Mouse (Mus musculus) liver, embryonic 16.5 days (tissue): ENCODE data around the gene Hoxa3. TPM values are rescaled to one million over a fixed set of nuclear protein-coding genes. Genes with fewer than 3 reads are reported as not detected.

Experiments
- ATAC-seq: fragments of 200-750 bp; cut with Nextera tagmentation; 2 replicates; pipeline ENCODE4 v1.8.0; 2017; ENCODE audit warnings: low read depth, mild to moderate bottlenecking, moderate number of reproducible peaks, moderate library complexity
- H3K27ac ChIP-seq: fragments of 300-500 bp; sonication (generic); 2 replicates; pipeline ENCODE4 v1.5.1; 2014; ENCODE audit warnings: mild to moderate bottlenecking, low read length
- H3K27me3 ChIP-seq: fragments of 300-500 bp; sonication (generic); 2 replicates; pipeline ENCODE4 v1.6.1; 2014; ENCODE audit warnings: low read depth, low read length, mixed read lengths; ENCODE audit not compliant: control insufficient read depth, insufficient read depth
- H3K36me3 ChIP-seq: fragments of 300-500 bp; sonication (generic); 2 replicates; pipeline ENCODE4 v1.6.1; 2014; ENCODE audit warnings: mild to moderate bottlenecking; ENCODE audit not compliant: control insufficient read depth, insufficient read depth
- H3K4me1 ChIP-seq: fragments of 300-500 bp; sonication (generic); 2 replicates; pipeline ENCODE4 v1.6.1; 2014; ENCODE audit warnings: low read depth, low read length, mixed read lengths; ENCODE audit not compliant: control insufficient read depth
- H3K4me2 ChIP-seq: fragments of 300-500 bp; sonication (generic); 2 replicates; pipeline ENCODE4 v1.6.1; 2014; ENCODE audit warnings: low read depth, low read length, mixed read lengths
- H3K4me3 ChIP-seq: fragments of 300-500 bp; sonication (generic); 2 replicates; pipeline ENCODE4 v1.5.1; 2014; ENCODE audit warnings: low read depth, mild to moderate bottlenecking, low read length
- H3K9ac ChIP-seq: fragments of 300-500 bp; sonication (generic); 2 replicates; pipeline ENCODE4 v1.6.1; 2014; ENCODE audit warnings: low read depth, low read length
- H3K9me3 ChIP-seq: fragments of 300-500 bp; sonication (generic); replicated peaks from 2 replicates; pipeline ENCODE4 v1.6.1; 2016; ENCODE audit warnings: low read length; ENCODE audit not compliant: control insufficient read depth
- WGBS: fragments of 180-500 bp; shearing (Covaris S2); extraction: QIAGEN DNeasy Blood & Tissue Kit; methylation state at CpG from one replicate; pipeline ENCODE4 v1.1.7; 2014; ENCODE audit not compliant: insufficient replicate concordance; 5-methylcytosine and 5-hydroxymethylcytosine counted together
- polyA plus RNA-seq: library from polyadenylated mRNA; unstranded; fragments of >200 nt; fragmentation: Nextera tagmentation; extraction: Ambion mirVana; gene quantifications from 2 replicates; pipeline ENCODE4 v1.2.1, GENCODE M21; 2015

Hoxa3 gene
- polyA plus RNA-seq, 1 experiment from 2014 or later: 0.27 TPM

DNA sequence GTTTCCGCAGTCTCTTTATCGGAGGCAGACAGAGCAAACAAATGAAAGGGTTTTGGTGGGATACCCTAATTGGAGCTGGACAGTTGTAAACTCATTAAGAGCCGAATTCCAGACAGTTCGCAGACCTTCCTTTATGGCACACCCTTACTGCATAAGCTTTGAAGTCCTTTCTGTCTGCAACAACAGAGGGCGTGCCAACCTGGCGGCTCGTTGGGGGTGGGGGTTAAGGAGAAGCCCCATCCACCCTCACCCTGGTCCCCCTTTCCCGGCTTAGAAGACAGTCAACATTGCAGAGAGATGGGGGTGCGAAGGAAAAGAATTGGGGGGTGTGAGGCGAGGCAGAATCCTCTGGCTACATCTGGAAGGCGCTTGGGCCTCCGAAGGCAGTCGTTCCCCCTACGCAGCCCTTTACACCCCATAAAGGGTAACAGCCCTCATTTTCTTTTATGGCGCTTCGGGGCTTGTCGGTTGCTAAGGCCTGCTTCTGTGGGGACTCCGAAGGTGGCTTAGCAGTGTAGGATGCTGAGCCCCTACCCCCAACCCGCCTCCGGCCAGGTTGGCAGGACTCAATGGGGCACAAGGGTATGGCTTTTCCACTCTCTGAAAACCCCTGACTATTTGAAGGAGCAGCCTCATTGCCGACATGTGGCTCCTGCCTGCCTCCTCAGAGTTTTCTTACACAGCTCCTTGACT is 9.0 kb upstream of the Hoxa3 start:
- no peak for ATAC-seq
- H3K9me3 ChIP-seq: no peaks in the 10 kb centered on the region
- peaks cover 100% of the 10 kb centered on the region for H3K27me3 ChIP-seq
- peak overlapping the region; percentile 56 for H3K4me3 ChIP-seq
- 14% methylated on average over 21 of the region's 21 CpGs for WGBS
- H3K4me1 ChIP-seq: peaks cover 3% of the 10 kb centered on the region
- no peaks in the 10 kb centered on the region for H3K36me3 ChIP-seq
- H3K27ac ChIP-seq: no peak overlapping the region
- H3K9ac ChIP-seq: no peak overlapping the region
- peak overlapping the region; percentile 66 for H3K4me2 ChIP-seq

DNA sequence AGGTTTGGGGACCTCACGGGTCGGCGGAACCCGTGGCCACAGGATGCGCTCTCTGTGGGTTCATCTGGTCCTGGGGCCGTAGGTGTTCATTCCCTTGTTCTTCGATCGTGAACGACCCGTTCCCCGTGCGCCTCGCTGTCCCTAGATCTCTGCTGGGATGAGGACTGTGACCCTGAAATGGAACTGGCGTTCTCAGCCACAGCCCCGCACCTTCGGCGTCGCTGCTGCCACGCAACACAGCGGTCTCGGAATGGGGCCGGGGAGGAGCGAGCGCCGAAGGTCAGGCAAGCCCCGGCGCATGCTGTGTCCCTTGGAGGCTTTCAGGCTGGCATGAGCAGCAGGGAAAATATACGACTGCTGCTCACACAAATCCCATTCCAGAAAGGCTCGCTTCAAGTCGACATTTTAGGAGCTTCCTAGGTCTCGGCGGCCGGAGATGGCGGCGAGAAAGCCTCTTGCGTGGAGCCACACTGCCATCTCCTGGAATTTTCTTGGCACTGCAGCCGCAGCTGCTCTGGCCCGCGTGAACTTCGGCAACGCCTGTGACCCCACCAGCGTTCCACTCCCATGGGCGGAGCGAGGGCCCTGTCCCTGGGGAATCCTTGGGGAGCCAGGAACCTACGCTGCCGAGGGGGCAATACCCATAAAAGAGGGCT is 8.3 kb upstream of the Hoxa3 start, which contains the start of gene Hoxa7:
Gene Hoxa7, minus strand, starts transcription at position 518 of the 656 bp plus-strand sequence.
- 1% methylated on average over 46 of the region's 46 CpGs for WGBS
- Histone ChIP-seq H3K36me3 (no peaks in the 10 kb centered on the region), H3K27me3 (peaks cover 100% of the 10 kb centered on the region), H3K9ac (no peak within 1 kb of the TSS), H3K4me1 (peaks cover 3% of the 10 kb centered on the region), H3K4me2 (peak within 1 kb of the TSS; percentile 66), H3K9me3 (no peaks in the 10 kb centered on the region), H3K27ac (no peak within 1 kb of the TSS), H3K4me3 (peak within 1 kb of the TSS; percentile 56)
- peak; percentile 13; the same call in 1 of the 2 replicates for ATAC-seq

DNA sequence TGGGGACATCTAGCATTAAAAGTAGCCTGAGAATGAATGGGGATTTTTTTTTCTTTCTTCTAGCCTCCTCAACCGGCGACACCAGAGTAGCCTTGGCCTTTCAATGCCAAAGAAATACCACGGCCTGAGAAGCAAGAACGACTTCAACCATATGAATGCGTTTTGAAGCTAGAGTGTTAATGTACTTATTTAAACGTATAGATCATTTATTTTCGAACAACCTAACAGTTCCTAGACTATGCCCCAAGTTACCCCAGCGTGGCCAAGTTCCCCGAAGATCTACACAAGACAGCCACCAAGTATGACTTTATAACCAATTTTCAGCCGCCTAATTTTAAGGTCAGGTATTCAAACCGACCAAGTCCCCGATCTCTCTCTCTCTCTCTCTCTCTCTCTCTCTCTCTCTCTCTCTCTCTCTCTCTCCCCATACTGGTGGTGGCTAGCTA is 7.8 kb upstream of the Hoxa3 start:
- no peak for ATAC-seq
- no peak overlapping the region for H3K27ac ChIP-seq
- peak overlapping the region; percentile 66; the same call in 1 of the 2 replicates for H3K4me2 ChIP-seq
- H3K4me1 ChIP-seq: peaks cover 3% of the 10 kb centered on the region
- no peak overlapping the region for H3K9ac ChIP-seq
- 5% methylated on average over 12 of the region's 12 CpGs for WGBS
- no peaks in the 10 kb centered on the region for H3K36me3 ChIP-seq
- H3K27me3 ChIP-seq: peaks cover 100% of the 10 kb centered on the region
- H3K9me3 ChIP-seq: no peaks in the 10 kb centered on the region
- H3K4me3 ChIP-seq: peak overlapping the region; percentile 56; the same call in 1 of the 2 replicates

DNA sequence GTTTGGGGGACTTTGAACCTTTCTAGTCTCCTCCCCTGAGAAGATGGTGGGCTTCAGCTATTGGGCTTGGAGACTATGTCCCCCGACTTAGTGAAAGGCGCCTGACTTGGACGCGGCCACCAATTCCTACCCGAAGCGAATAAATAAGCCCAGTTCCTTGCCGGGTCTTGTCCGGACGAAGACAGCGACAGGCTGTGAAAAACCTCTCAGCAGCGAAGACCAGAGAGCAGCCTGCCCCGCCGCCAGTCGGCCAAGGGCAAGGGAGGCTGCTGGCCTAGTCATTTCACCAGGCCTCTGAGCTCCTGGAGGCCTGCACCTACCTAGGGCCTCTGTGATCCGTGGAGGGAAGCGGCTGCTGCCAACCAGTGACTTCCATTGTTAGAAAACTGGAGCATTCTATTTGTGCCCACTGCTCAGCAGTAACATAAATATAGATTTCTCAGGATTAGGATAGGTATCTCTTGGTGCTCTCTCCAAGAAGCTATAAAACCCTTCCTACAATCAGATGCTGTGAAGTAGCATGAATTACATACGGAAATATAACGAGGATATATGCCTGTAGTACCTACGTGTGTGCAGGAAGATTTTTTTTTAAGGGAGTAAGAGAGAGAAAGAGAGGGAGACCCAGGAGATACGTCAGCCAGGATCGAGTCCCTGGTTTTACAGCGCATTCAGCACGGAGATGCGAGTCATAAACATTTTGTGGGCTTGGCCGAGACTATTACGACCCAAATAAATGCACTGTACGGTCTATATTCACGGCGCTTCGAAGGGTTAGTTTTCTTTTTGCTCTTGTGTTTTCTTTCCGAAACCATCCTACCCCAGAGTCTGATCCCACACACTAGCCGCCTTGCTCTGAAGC is 7.1 kb upstream of the Hoxa3 start:
- Histone ChIP-seq H3K27me3 (peaks cover 100% of the 10 kb centered on the region), H3K4me3 (peak overlapping the region; percentile 2; the same call in 1 of the 2 replicates), H3K4me2 (no peak overlapping the region), H3K9ac (no peak overlapping the region), H3K27ac (no peak overlapping the region), H3K36me3 (no peaks in the 10 kb centered on the region), H3K4me1 (peaks cover 3% of the 10 kb centered on the region), H3K9me3 (no peaks in the 10 kb centered on the region)
- 25% methylated on average over 32 of the region's 32 CpGs for WGBS
- ATAC-seq: no peak

DNA sequence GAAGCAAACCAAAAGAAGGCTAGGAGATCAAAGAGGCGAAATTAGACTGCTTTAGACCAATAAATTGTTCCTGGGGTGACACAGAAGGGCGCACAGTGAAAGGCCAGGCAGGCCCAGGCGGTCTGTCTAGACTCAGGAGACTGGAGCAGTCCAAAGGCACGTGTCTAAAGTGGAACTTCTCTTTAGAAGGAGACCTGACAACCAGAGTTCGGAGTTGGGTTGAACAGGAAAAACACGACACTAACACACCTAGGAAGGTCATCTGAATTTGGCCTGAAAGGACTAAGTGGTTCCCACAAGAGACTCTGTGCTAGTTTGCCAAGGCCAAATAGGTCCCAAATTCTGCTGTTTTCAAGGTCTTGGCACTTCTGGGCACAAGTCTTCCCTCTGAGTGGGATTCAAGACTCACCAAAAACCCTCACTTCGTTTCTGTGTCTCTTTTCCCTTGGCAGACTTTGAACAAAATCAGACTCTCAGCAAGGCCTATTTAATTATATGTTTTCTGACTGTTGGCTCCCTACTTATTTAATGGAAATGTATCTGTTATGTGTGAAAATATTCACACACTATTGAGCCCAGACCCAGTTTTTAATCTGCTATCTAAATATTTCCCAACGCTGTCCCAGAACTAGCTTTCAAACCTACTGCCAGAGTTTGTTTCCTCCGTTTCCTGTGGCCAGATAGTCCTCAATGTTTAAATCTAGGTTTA is 6.3 kb upstream of the Hoxa3 start:
- 46% methylated on average over 9 of the region's 9 CpGs for WGBS
- H3K27me3 ChIP-seq: peaks cover 100% of the 10 kb centered on the region
- H3K9me3 ChIP-seq: no peaks in the 10 kb centered on the region
- no peak for ATAC-seq
- H3K36me3 ChIP-seq: no peaks in the 10 kb centered on the region
- H3K9ac ChIP-seq: no peak overlapping the region
- no peak overlapping the region for H3K4me3 ChIP-seq
- H3K4me2 ChIP-seq: no peak overlapping the region
- peaks cover 3% of the 10 kb centered on the region for H3K4me1 ChIP-seq
- no peak overlapping the region for H3K27ac ChIP-seq

DNA sequence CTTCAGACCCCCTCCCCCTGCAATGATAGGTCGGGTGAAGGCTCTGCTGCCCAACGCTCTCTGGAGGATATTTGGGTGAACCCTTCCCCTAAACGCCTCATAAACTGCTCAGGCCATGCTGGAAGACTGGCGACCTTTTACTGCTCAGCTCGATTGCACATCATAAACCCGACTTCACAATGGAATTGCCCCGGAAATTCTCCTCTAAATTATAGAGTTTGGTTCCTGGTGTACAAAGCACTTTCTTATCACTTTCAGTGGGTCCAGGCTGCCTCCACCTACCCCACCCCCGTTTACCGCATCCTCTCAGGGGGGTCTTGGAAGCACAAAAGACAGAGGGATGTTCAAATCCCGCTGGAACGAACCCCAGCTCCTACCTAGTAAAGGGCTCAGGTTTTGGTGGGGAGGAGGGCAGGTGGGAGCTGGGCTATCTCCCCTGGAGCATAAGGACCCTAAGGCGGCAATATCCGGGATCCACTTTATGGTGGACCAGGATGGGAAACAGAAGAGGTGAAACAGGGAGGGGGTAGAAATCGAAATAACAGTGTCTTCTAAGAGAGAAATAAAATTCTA is 5.6 kb upstream of the Hoxa3 start:
- Histone ChIP-seq H3K9ac (no peak overlapping the region), H3K4me2 (no peak overlapping the region), H3K9me3 (no peaks in the 10 kb centered on the region), H3K4me1 (peaks cover 3% of the 10 kb centered on the region), H3K36me3 (no peaks in the 10 kb centered on the region), H3K4me3 (no peak overlapping the region), H3K27me3 (peaks cover 99% of the 10 kb centered on the region), H3K27ac (no peak overlapping the region)
- 30% methylated on average over 14 of the region's 14 CpGs for WGBS
- ATAC-seq: no peak

DNA sequence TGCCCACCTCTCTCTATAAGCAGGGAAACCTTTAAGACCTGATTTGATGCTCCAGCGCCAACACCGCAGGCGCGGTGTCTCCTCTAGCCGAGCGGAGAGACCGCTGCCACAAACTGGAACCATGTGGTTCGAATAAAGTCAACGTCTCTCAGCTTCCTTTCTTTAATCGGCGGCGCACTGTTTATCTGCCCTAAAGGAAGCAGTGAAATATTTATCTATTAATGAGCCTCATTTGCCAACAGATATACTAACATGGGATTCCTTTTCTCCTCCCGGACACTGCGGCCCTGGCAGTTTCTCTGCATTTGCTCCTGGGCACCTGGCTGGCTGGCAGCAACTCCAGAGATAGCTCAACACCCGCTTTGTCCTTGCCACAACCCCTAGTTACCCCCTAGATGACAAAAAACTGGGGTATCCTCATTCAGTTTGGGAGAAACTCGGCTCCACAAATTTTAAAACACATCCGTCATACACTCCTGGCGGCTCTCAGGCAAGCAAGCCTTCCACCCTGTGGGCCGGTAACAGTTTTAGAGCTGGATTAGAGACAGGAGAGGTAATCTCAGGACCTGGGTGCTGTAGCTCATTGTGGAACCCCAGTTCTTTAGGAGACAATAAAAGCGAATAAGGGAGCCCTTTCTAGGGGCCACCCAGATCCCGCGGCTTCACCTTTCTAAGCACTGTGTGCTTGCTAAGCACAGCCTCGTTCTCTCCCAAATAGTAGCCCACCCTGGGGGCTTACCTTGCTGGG is 4.9 kb upstream of the Hoxa3 start:
- no peak overlapping the region for H3K27ac ChIP-seq
- H3K4me1 ChIP-seq: peaks cover 3% of the 10 kb centered on the region
- H3K9ac ChIP-seq: no peak overlapping the region
- H3K36me3 ChIP-seq: no peaks in the 10 kb centered on the region
- H3K4me2 ChIP-seq: no peak overlapping the region
- no peak for ATAC-seq
- H3K4me3 ChIP-seq: no peak overlapping the region; the same call in 1 of the 2 replicates
- peaks cover 99% of the 10 kb centered on the region for H3K27me3 ChIP-seq
- H3K9me3 ChIP-seq: no peaks in the 10 kb centered on the region
- WGBS: 13% methylated on average over 23 of the region's 23 CpGs

DNA sequence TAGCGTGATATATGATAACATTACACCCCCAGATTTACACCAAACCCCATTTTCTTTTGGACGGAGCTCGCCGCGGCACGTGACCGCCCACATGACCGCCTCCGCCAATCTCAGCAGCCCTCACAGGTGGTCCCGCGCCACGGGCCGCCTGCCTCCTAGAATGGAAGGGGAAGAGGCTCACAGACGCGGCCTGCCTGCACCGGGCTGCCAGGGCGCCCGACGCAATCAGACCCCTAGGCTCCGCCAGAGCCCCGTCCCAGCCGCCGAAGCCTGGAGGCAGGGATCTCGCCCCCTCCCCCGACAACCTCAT is 4.3 kb upstream of the Hoxa3 start:
- Histone ChIP-seq H3K4me3 (peak overlapping the region; percentile 36), H3K4me1 (peaks cover 3% of the 10 kb centered on the region), H3K9ac (no peak overlapping the region), H3K27ac (no peak overlapping the region), H3K36me3 (no peaks in the 10 kb centered on the region), H3K27me3 (peaks cover 99% of the 10 kb centered on the region), H3K9me3 (no peaks in the 10 kb centered on the region), H3K4me2 (peak overlapping the region; percentile 37)
- no peak; the same call in 1 of the 2 replicates for ATAC-seq
- 1% methylated on average over 25 of the region's 25 CpGs for WGBS
